Mouse (Mus musculus) ES-Bruce4 (cell line): ENCODE measurements around the gene Gm17545.

ENCODE experiments used
- EP300 ChIP-seq: IDR thresholded peaks from 2 replicates; pipeline ENCODE4 v1.6.1; 2011; ENCODE audit warnings: low read depth, low read length; ENCODE audit not compliant: insufficient read depth
- POLR2A ChIP-seq: IDR thresholded peaks from one replicate; pipeline ENCODE4 v1.8.1; 2011; ENCODE audit warnings: low read length; ENCODE audit not compliant: insufficient read depth

- TF ChIP-seq EP300 (no peak), POLR2A (no peak)
Observed at GRCm38 (mm10) chr9:22438826-22439225, 15.3 kb upstream of the Gm17545 start.
